ENCODE assay signal across 23 mouse cellular contexts in genomic region chr6:97885606-97886005, GRCm38 (mm10).
DNase-seq lines count a peak whose midpoint lies in the region; ATAC-seq lines count a peak whose summit lies in the region.
"Had no signal": no experiment of that assay in that cellular context is flagged by ENCODE, and none has a peak within 500 bp of the region (broad histone marks: within the 10 kb centered on the region; RNA-seq: fewer than 3 reads in every experiment).

No protein-coding gene starts in this region.

- H3K4me3 ChIP-seq in heart, embryonic 13.5 days: no peak overlapping the region
- no peak overlapping the region for H3K4me3 ChIP-seq in limb, embryonic 10.5 days
- H3K4me3 ChIP-seq: hindbrain, embryonic 12.5 days; liver, embryonic 15.5 days; lung, embryonic 15.5 days had no signal

- peaks cover 54% of the 10 kb centered on the region for H3K4me1 ChIP-seq in heart, embryonic 13.5 days
- H3K4me1 ChIP-seq in limb, embryonic 10.5 days: peaks cover 47% of the 10 kb centered on the region
- H3K4me1 ChIP-seq: liver, embryonic 15.5 days; lung, embryonic 15.5 days had no signal

- H3K27me3 ChIP-seq in heart, embryonic 13.5 days (replicated peaks): no peaks in the 10 kb centered on the region
- H3K27me3 ChIP-seq in limb, embryonic 10.5 days (ENCODE audit: low read depth, poor library complexity, severe bottlenecking): no peaks in the 10 kb centered on the region
- H3K27me3 ChIP-seq: hindbrain, embryonic 12.5 days; liver, embryonic 15.5 days; lung, embryonic 15.5 days had no signal

- ATAC-seq in heart, embryonic 13.5 days (ENCODE audit: extremely low read depth, insufficient number of reproducible peaks, low FRiP score, low TSS enrichment): no peak
- ATAC-seq: activated CD4-positive, CD25-positive, alpha-beta regulatory T cell, adult 4 months; forebrain, postnatal 0 days had no signal

- peak overlapping the region; percentile 43; the same call in 1 of the 2 replicates for H3K27ac ChIP-seq in heart, embryonic 13.5 days (replicated peaks)
- peak overlapping the region; percentile 53; the same call in 1 of the 2 replicates for H3K27ac ChIP-seq in limb, embryonic 10.5 days
- H3K27ac ChIP-seq: hindbrain, embryonic 12.5 days; liver, embryonic 15.5 days; lung, embryonic 15.5 days; stomach, postnatal 0 days had no signal

- peak; percentile 23 for DNase-seq in embryo, embryonic 10.5 days (ENCODE audit: low spot score)
- DNase-seq in embryo, embryonic 9.5 days (ENCODE audit: extremely low spot score): no peak
- DNase-seq in heart, adult 18-20 months: no peak
- peak; percentile 43 for DNase-seq in ovary, adult 18-20 months (ENCODE audit: low spot score)
- DNase-seq in ovary, postnatal 36 days (ENCODE audit: low spot score): no peak
- no peak for DNase-seq in limb, embryonic 10.5 days (ENCODE audit: low spot score)
- DNase-seq in frontal cortex, postnatal 10 days (ENCODE audit: low spot score in 2 of 2): no peak
- DNase-seq: cerebellum, adult 11-12 months; cerebellum, postnatal 14 days; forebrain, postnatal 0 days; kidney, adult 18-20 months; kidney, postnatal 4 days; layer of hippocampus, adult 9-11 months; right cerebral cortex, postnatal 14 days; thymus, adult 2 months; thymus, postnatal 4 days had no signal

- no peak overlapping the region for H3K4me2 ChIP-seq in heart, embryonic 13.5 days
- H3K4me2 ChIP-seq: hindbrain, embryonic 12.5 days; liver, embryonic 15.5 days; lung, embryonic 15.5 days; midbrain, embryonic 11.5 days had no signal

- 70% methylated on average over 3 of the region's 3 CpGs for WGBS in heart, embryonic 13.5 days
- WGBS in limb, embryonic 10.5 days: 74% methylated on average over 3 of the region's 3 CpGs

- no peak overlapping the region for H3K9ac ChIP-seq in heart, embryonic 13.5 days
- H3K9ac ChIP-seq: forebrain, postnatal 0 days; hindbrain, embryonic 12.5 days; liver, embryonic 15.5 days; lung, embryonic 15.5 days had no signal

- H3K9me3 ChIP-seq in heart, embryonic 13.5 days: no peaks in the 10 kb centered on the region
- no peaks in the 10 kb centered on the region for H3K9me3 ChIP-seq in limb, embryonic 10.5 days (replicated peaks)
- H3K9me3 ChIP-seq: hindbrain, embryonic 12.5 days; liver, embryonic 15.5 days; lung, embryonic 15.5 days had no signal

- H3K36me3 ChIP-seq in heart, embryonic 13.5 days: no peaks in the 10 kb centered on the region
- H3K36me3 ChIP-seq in limb, embryonic 10.5 days: no peaks in the 10 kb centered on the region
- H3K36me3 ChIP-seq: hindbrain, embryonic 12.5 days; liver, embryonic 15.5 days; lung, embryonic 15.5 days had no signal

Comparison
In these comparisons a context has a peak if more than half of its experiments do, and no peak if none do; other contexts are left out.
1. DNase-seq: peak in embryo, embryonic 10.5 days (single experiment) and ovary, adult 18-20 months (single experiment); none in embryo, embryonic 9.5 days (single experiment), heart, adult 18-20 months (0 of 2), ovary, postnatal 36 days (single experiment), limb, embryonic 10.5 days (single experiment) and frontal cortex, postnatal 10 days (0 of 2).